Mouse (Mus musculus): ENCODE data around the gene Suclg2.

The Suclg2 gene

GRCm38 (mm10) chr6:95556320-95556719 lies 162.3 kb downstream of the Suclg2 start:
- DNase-seq (ENCODE audit: low read depth): no peak

DNA sequence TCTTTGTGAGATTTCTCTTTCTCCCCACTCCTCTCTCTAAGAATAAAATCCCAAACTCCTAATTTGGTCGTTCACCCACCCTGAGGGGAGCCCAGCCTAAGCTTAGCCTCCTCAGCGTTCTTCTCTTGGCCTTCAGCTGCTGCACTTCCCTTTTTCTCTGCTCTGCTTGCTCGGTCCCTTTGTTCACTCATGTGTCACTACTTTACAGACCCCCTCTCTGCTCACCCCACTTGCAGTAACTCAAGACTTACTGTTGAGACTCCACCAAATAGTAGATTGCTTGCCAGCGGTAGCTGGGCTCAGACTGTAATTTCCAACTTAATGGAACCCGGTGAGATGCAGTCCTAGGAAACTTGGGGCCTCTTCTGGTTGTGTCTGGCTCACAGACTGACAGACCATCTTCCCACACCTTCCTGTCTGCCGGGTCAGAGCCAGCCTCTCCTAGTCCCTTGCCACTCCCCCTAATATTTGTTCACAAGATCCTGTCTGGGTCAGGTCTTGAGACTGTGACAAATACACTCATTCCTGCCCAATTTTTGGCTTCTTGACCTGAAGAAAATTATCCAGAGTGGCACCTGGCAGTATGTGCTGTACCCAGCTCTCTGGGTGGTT lies 166.2 kb downstream of the Suclg2 start:
- no peak for DNase-seq (ENCODE audit: low read depth)

DNA sequence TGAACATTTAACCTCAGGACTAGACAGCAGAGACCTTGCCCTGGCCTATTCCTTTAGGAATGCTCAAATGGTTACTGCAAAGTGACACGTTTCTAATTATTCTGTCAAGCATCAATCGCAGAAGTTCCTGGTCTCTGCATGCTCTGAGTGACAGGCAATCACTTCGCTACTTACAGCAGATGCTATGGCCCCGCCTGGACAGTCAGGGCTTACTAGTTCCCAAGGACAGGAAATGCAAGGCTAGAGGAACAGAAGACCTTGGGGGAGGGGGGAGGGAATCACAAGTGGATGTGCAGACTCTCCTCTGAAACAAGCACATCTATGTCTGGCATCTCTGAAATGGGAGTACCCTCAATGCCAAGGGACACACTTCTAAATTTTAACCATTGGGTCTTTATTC lies 167.6 kb downstream of the Suclg2 start:
- DNase-seq (ENCODE audit: low read depth): no peak

DNA sequence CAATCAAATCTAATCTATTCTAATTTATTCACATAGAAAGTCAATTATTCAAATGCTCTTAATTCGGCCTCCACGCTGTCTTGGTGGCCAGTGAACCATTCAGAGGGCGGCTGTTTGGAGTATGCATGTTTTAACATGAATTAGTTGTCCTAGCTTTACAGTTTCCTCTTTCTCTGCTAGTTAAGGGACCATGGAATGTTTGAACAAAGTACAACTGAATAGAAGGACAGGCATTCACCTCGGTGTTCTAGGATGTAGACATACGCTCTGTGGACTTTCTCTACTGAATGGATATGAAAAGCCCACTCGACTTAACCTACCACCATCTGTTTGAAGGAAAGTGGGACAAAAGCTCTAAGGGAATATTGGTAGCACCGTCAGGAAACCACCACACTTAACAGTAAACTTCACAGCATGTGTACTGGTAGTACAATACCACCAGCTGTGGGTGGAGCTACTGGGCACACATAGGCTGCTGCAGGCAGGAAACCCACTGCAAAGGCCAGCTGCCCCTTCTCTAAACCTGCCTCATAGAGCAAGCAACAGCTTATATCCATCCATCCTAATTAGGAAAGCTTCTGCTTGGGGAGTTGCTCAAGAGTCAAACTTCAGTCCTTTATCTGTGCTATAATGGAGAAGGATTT lies 172.3 kb downstream of the Suclg2 start:
- DNase-seq (ENCODE audit: low read depth): no peak

DNA sequence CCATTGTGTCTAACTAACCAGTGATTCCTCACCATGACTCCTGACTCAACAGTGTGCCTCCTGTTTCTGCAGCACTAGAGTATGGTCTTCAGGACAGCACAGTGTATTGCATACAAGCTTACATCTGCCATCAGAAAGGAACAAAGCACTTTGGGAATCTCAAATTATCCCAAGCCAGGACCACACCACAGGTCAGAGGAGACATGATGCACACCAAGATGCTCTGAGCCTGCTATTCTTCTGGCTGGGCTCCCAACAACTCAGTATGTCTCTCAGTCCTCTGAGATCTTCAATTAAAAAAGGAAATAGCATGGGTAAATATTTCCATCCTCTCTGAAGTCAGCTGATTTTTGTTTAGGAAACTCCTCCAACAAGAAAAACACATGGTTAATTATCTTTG lies 172.9 kb downstream of the Suclg2 start:
- DNase-seq (ENCODE audit: low read depth): no peak

DNA sequence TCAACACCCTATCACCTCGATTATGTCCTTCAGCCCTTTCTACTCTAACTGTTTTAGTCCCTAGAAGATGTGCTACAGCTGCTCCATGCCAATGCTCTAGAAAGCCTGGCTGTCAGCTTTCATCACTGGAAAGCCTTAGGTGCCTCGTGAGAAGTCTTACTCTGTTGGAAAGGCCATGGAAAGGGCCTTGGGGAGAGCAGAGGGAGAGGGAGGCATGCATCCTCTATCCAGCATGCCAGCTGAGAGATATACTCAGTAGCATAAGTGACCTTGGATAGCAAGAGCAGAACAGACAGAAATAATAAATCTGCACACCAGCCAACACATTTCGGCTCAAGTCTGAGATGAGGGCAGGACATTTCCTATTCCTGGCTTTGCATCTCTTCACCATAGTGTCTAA lies 173.3 kb downstream of the Suclg2 start:
- no peak for DNase-seq (ENCODE audit: low read depth)

DNA sequence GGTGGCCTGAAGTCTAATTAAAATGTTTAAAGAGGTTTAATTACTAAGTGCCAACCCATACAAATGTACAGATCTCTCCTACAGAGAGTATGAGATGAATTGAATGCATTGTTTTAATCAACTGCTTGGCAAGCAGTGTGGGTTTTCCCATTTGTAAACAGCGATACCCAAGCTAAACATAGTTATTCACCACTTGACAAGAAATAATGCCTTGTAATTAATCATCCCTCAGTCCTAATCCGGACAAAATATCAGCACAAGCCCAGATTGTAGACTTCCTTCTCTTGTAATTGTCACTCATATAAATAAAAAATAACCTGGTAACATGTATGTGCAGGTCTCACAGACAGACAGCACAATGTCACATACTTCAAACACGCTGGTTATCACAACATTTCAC lies 183.4 kb downstream of the Suclg2 start:
- DNase-seq (ENCODE audit: low read depth): no peak

DNA sequence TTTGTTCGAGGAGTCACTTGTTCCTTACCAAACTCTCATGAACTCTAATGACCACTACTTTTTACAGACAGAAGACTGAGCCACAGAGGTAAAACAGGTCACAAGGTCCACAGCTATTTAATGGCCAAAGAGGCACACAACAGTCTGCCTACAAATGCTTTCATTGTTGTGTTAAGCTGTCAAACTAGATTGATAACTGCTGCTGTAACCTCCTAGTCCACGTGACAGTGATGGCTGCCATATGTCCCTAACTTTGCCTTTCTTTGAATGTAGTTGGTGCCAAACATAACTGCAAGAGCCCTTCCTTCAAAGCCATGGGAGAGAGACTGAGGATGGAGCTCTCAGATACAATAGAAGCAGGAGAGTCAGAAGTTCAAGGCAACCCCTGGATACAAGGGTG lies 198.8 kb downstream of the Suclg2 start:
- DNase-seq (ENCODE audit: low read depth): no peak

DNA sequence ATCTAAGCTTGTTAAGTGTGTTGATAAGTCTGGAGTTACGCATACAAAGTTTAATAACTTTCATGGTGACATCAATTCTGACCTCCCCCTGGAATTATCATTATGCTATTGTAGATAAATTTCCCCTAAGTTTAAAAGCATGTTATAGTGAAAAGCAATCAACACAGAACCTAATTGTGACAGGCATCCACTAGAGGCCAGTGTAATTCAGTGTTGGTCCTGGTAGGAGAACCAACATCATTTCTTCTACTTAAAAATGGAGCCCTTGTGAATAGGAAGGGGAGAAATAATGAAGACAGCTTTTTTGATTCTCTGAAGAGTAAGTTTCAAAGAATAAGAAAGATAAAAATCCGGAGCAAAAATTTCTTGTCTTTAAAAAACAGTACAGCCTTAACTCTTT lies 200.2 kb downstream of the Suclg2 start:
- DNase-seq (ENCODE audit: low read depth): no peak

- peak; percentile 53 for DNase-seq (ENCODE audit: low read depth)
Observed at GRCm38 (mm10) chr6:95515721-95516120, 202.9 kb downstream of the Suclg2 start.

DNA sequence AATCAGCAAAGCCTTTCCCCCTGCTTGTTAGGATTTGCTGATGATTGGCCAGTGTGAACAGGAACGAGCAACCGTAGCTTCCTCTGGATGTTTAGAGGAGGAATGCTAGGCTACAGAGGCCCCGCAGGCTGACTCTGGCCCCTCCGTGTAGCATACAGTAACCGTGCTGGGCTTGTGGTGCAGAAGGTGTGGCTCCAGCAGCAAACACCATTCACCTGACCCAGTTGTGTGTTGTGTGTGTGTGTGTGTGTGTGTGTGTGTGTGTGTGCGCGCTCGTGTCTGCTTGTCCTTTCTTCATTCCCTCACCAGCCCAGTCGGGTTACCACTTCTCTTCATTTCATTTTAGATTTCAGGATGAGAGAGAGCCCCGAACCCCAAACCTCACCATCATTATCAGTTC lies 203.9 kb downstream of the Suclg2 start:
- DNase-seq (ENCODE audit: low read depth): no peak

GRCm38 (mm10) chr6:95511689-95512088 lies 206.9 kb downstream of the Suclg2 start:
- no peak for DNase-seq (ENCODE audit: low read depth)

DNA sequence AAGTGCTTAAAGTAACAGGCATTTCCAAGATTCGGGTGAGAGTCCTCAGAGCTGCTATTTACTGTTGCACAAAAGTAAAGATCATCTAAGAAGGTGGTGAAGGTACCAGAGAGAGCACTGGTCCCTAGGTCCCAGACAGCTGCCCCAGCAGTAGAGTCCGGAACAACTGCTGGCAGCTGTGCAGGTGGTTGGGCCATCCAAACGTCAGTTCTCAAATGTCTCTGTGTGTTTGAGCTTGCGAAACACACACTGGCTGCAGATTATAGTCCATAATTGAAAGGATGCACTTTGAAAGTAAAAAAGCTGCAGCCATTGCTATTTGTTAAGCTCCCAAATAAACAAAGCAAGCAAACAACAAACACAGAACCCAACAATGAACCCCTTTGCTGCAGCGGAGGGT lies 217.8 kb downstream of the Suclg2 start:
- DNase-seq (ENCODE audit: low read depth): no peak

DNA sequence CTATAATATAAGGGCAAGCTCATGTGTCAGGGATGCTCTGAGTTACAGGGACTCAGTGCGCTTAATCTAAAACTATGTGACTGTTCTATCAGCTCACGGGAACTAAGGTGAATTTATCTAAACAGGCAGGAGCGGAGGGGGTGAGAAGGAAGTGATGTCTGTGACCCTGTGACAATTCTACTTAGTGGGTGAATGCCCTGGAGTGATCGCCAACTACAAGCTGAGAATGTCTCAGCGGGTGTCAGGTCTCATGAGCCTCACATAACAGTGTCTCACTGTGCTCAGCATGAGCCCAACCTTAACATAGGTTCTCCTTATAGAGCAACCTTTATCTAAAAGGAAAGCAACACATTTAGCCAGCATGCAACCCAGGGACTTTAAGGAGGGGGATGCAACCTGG lies 219.0 kb downstream of the Suclg2 start:
- DNase-seq (ENCODE audit: low read depth): no peak

DNA sequence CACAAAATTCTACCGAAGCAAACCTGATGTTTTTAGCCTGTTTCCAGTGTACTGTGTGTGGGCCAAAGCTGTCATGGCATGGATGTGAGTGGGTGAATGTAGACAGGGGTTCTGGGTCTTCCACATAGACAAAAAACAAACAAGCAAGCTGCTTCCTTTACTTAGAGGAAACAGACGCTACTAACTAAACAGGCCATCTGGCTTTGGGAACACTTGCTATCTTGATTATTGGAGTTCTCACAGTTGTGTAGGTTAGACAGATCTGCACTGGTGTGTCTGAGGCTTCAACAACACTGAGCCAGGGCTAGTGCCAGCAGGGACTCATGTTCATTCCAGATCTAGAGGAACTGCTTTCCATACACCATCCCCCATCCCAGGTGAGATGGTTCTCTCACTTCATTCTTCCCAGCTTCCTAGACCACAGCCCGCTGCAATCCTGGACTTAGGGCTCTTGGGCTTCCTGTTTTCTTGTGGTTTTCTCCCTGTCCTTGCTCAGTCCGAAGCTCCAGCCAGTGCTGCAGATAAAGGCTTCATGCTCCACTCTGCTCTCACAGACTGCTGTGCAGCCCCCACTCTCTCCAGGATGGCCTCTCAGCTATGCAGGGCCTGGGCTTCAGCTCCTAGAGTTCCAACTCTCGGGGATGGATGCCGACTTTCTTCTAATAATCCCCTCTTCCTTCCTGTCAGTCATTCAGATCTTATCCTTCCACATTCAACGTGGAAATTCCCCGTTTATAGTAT lies 226.2 kb downstream of the Suclg2 start:
- no peak for DNase-seq (ENCODE audit: low read depth)

- no peak for DNase-seq (ENCODE audit: low read depth)
Observed at GRCm38 (mm10) chr6:95491043-95491442, 227.6 kb downstream of the Suclg2 start.

DNA sequence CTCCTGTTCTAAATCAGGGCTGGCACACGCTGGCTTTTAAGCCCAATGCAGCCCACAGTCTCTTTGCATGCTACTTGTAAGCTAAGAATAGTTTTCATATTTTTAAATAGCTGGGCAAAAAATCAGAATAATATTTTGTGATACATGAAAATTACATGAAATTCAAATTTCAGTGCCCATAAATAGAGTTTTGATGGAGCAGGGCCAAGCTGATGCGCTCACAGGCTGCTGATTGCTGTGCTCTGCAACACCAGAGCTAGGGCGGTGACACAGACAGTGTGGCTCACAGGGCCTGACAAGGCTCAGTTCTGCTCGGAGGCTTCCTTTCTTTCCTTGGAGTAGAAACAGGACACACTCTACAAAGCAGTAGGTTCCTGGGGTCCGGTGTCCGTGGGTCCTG lies 232.8 kb downstream of the Suclg2 start:
- no peak for DNase-seq (ENCODE audit: low read depth)

DNA sequence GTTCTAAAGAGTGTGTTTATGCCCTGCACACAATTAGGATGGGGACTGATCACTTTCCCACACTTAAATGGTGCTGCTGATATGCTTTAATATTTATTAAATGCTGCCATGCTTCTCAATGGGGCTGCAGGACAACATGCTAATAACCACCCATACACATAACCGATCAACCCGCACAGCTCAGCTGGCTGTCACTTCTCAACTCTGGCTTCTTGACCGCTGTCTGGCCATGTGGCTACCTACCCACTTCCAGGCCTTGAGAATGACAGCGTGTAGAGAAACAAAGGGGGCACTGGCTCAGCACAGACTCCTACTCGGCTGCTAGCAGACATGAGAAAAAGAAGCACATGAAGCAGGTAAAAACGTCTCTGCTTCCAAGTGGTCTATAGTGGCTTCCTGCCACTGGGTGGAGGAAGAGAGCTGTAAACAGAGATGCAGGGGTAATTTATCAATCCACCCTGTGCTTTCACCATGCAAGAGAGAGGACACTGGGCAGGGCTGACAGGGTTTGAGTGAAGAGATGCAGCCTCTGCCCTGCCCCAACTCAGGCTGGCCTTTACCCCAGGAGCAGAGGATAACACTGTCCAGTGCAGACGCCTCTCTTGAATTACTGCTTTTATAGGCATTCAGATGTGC lies 234.3 kb downstream of the Suclg2 start:
- peak; percentile 13 for DNase-seq (ENCODE audit: low read depth)

- DNase-seq (ENCODE audit: low read depth): no peak
Observed at GRCm38 (mm10) chr6:95483686-95484085, 234.9 kb downstream of the Suclg2 start.

DNA sequence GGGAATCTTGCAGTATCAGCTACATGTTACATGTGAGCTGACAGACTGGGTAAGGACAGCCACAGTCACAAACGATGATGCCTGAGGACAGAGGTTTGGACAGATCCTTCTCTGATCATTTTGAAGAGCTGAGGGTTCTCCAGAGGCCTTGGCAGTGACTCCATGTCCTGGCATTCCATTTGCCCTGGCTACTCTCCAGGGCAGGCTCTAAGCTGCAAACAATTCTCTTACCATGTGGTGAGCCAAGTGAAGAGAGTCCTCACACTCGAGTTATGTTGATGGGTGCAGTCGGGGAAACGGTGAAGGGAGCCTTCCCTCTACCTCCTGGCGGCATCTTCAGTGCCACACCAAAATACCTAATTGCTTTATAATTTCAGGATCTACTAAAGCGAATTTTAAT lies 235.5 kb downstream of the Suclg2 start:
- DNase-seq (ENCODE audit: low read depth): no peak

DNA sequence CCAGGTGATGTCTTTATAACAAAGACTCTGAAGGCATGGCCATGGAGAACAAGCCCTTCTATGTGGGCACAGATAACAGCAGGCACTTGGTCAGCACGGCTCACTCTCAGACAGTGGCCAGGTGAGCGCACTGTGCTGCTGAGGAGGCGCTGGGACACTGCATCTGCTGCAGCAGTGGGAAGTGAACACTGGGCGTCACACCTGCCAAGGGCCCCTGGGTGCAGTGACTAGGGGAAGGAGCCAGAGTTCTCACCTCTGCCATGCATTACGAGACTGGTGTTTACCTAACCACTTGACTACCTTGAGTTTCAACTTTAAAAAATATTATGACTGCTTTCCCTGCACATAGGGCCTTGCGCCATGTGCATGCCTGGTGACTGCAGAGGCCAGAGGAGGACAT lies 238.8 kb downstream of the Suclg2 start:
- DNase-seq (ENCODE audit: low read depth): no peak

DNA sequence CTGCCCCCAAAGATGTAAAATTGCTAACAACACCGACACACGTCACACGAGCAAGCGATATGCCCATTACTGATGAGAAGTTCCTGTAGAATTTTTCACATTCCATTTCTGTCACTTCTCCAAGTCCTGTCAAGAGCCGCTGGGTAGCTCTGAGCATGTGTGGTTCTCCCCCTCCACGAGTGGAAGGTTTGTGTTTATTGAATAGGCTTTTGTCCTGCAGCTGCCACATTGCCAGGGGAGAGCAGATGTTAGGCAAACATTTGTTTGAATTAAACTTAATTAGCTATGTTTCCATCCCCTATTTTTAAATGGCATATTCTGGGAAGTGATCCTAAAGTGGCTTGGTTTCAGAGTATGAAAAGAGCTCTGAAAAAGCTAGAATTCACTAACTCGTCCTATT lies 249.1 kb downstream of the Suclg2 start:
- DNase-seq (ENCODE audit: low read depth): no peak

DNA sequence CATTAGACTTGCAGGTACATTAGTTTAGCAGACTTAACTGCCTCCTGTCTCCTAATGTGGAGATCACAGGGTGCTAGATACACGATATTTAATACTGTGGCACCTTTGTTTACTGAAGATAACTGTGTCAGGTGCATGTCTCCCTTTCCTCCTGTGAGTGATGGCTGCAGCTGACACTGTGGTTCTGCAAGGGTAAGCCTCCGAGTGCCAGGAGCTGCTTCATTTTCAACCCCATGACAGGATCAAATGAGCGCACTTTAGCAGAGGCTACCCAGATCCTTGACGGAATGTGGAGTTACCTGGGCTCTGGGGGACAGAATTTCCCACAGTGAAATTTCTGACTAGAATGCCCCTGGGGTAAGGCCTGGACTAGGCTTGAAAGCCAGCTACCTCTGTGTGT lies 253.3 kb downstream of the Suclg2 start:
- no peak for DNase-seq (ENCODE audit: low read depth)
